Mouse (Mus musculus) neural tube, postnatal 0 days (tissue): ENCODE measurements around the gene Telo2. TPM values are rescaled to one million over a fixed set of nuclear protein-coding genes. Genes with fewer than 3 reads are reported as not detected.

Experiments used
- polyA plus RNA-seq: library from polyadenylated mRNA; unstranded; fragments of >200 nt; fragmentation: Nextera tagmentation; extraction: Ambion mirVana; gene quantifications from 2 replicates; pipeline ENCODE4 v1.2.1, GENCODE M21; 2015

The Telo2 gene
- polyA plus RNA-seq, result 38.9 and 43.9 TPM in 2 replicates

DNA sequence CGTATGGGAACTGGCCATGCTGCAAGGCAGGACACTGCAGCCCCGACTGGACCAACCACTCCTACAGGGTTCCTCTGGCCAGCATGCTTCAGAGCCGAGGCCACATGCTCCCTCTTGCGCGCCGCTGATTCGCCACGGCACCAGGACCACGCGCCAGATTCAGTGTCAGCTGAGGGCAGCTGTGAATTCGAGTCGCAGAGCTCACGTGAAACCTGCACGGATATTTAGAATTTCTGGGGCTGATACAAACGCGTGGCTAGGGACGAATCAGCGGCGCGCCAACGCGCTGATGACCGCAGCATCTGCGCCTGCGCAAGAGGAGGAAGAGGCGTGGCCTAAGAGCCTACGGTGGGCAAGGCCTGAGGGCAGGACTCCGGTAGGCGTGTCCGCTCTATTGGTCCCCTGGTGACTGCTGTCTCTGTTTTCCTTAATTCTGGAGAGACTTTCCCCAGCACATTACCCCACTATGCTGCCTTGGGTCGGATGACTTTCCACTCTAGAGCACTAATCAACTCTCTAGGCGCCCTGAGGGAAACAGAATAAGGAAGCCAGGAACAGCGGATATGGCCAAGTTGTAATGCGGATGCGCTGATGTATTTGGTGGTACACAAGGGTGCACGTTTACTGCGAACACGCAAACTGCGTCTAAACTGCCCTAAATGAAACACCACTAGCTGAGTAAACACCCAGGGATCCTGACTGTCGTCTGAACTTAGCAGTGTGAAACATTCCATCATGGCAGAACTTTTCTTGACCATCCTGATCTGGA, at the start of gene Telo2:
Gene Telo2, minus strand, starts transcription at position 304 of the 769 bp plus-strand sequence.

DNA sequence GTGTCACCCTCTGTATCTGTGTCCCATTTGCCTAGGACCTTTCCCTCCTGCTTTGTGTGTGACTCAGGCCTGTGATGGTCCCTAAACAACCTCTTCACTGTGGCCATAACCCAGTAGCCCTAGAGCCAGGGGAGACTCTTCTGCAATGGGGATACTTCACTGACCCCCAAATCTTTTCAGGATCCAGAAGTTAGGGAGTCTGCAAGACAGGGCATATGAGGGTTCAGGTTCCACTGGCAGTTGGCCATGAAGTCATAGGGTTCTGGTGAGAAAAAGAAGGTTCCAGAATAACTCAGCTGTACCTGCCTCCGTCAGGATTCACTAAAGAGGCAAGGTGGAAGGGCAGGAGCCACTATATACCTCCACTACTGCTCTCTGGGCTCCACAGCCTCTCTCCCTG, 46.4 kb upstream of the Telo2 start, which contains the start of gene Ccdc154:
Gene Ccdc154, plus strand, starts transcription at position 301 of the 400 bp plus-strand sequence.

DNA sequence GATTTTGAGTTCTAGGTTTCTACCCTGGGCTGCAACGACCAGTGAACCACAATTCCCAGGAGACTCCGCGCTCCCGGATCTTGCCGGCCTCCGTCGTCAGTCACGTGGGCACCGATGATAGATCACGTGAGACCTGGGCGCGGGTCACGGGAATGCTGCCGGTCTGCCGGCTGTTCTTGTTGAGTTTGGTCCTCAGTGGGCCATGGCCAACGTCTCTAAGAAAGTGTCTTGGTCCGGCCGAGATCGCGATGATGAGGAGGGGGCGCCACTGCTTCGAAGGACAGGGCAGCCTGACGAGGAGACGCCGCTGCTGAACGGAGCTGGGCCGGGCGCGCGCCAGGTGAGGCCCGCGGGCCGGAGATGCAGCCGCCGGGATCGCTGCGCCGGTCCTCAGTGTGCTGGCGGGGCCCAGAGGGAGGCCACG, 17.5 kb upstream of the Telo2 start, which contains the start of gene Clcn7:
Gene Clcn7, plus strand, starts transcription at position 117 of the 424 bp plus-strand sequence.

DNA sequence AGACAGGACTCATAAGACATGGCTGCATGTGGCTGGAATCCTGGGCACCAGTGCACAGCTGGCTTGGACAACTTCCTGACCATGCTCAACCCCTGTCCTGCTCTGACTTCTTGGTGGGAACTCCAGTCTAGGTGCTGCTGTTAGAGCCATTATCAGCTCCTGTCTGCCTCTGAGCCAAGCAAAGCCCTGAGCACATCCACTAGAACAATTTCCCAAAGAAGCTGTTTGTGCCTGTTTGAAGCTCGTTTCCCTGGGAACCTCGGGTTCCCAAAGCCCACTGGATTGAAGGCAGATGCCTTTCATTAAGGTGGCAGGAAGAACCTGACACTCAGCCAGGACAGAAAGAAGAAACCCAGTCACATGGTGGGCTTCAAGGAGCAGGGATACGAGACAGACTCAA, 4.6 kb upstream of the Telo2 start, which contains the start of gene Ptx4:
Gene Ptx4, plus strand, starts transcription at position 355 of the 400 bp plus-strand sequence.

GRCm38 (mm10) chr17:25083444-25083931, 32.3 kb downstream of the Telo2 start, which contains the start of gene Tmem204:
Gene Tmem204 (minus strand): TSS chr17:25083591.

Other genes starting within 250 kb of the Telo2 start
- 0.25 and 0.35 TPM in 2 replicates for gene Igfals, start 250.0 kb downstream of the Telo2 start, polyA plus RNA-seq
- 61.6 and 67.5 TPM in 2 replicates for gene Nubp2, start 229.6 kb downstream of the Telo2 start, polyA plus RNA-seq
- gene Spsb3, start 229.3 kb downstream of the Telo2 start, polyA plus RNA-seq, result 85.2 and 90.4 TPM in 2 replicates
- gene Eme2, start 220.9 kb downstream of the Telo2 start, polyA plus RNA-seq, result 28.3 and 29.9 TPM in 2 replicates
- gene Mrps34, start 220.9 kb downstream of the Telo2 start, polyA plus RNA-seq, result 131 and 137 TPM in 2 replicates
- 123 TPM in 2 replicates for gene Nme3, start 219.5 kb downstream of the Telo2 start, polyA plus RNA-seq
- gene Mapk8ip3, start 179.0 kb downstream of the Telo2 start, polyA plus RNA-seq, result 58.6 and 70.9 TPM in 2 replicates
- 43.4 and 45.3 TPM in 2 replicates for gene Jpt2, start 155.3 kb downstream of the Telo2 start, polyA plus RNA-seq
- 5.0 and 5.6 TPM in 2 replicates for gene Cramp1l, start 100.2 kb downstream of the Telo2 start, polyA plus RNA-seq
- 10.6 and 12.1 TPM in 2 replicates for gene Ift140, start 99.9 kb downstream of the Telo2 start, polyA plus RNA-seq
- 10.5 and 10.7 TPM in 2 replicates for gene Tmem204, start 32.4 kb downstream of the Telo2 start, polyA plus RNA-seq
- 0.50 and 0.94 TPM in 2 replicates for gene Ptx4, start 4.8 kb upstream of the Telo2 start, polyA plus RNA-seq
- 19.8 and 20.7 TPM in 2 replicates for gene Clcn7, start 17.4 kb upstream of the Telo2 start, polyA plus RNA-seq
- not detected in 2 replicates for gene Ccdc154, start 46.5 kb upstream of the Telo2 start, polyA plus RNA-seq
- gene Gm38655, start 59.5 kb upstream of the Telo2 start, polyA plus RNA-seq, result not detected in 2 replicates
- 29.8 and 30.3 TPM in 2 replicates for gene BC003965, start 68.6 kb upstream of the Telo2 start, polyA plus RNA-seq
- 14.4 and 15.5 TPM in 2 replicates for gene Unkl, start 72.4 kb upstream of the Telo2 start, polyA plus RNA-seq
- 127 and 128 TPM in 2 replicates for gene Gnptg, start 124.2 kb upstream of the Telo2 start, polyA plus RNA-seq
- 62.0 and 68.2 TPM in 2 replicates for gene Tsr3, start 124.2 kb upstream of the Telo2 start, polyA plus RNA-seq
- 26.6 and 31.1 TPM in 2 replicates for gene Baiap3, start 140.4 kb upstream of the Telo2 start, polyA plus RNA-seq
- gene Ube2i, start 158.7 kb upstream of the Telo2 start, polyA plus RNA-seq, result 306 and 315 TPM in 2 replicates
- not detected in 2 replicates for gene Prss34, start 182.4 kb upstream of the Telo2 start, polyA plus RNA-seq
- not detected in 2 replicates for gene Prss28, start 192.7 kb upstream of the Telo2 start, polyA plus RNA-seq
- gene Prss29, start 202.7 kb upstream of the Telo2 start, polyA plus RNA-seq, result not detected in 2 replicates
- gene Tpsab1, start 229.6 kb upstream of the Telo2 start, polyA plus RNA-seq, result not detected in 2 replicates